Mouse (Mus musculus) Patski (cell line): ENCODE data around the gene Txndc16. TPM values are rescaled to one million over a fixed set of nuclear protein-coding genes. Genes with fewer than 3 reads are reported as not detected.

Experiments used
- ATAC-seq: fragments of 100-300 bp; one replicate; pipeline ENCODE4 v1.8.0; 2021
- CTCF ChIA-PET: fragments of 350-600 bp; sonication (Branson Sonifier 250); formaldehyde crosslinking; loops from one replicate; lab custom pipeline; 2022; ENCODE audit warnings: inconsistent platforms; lab: Charles Lee
- POLR2A ChIA-PET: fragments of 350-600 bp; sonication (Branson Sonifier 250); formaldehyde crosslinking; loops from one replicate; lab custom pipeline; 2022; ENCODE audit warnings: antibody characterized with exemption, inconsistent platforms; lab: Charles Lee
- DNase-seq: peaks from one replicate; pipeline ENCODE4 v3.0.0-alpha.2; 2011; ENCODE audit warnings: low read depth, low spot score
- H3K27me3 ChIP-seq: fragments of 371-371 bp; one replicate; pipeline ENCODE4 v1.5.1; 2021
- CTCF ChIP-seq: fragments of 100-300 bp; IDR thresholded peaks from one replicate; pipeline ENCODE4 v1.5.1; 2021
- in situ Hi-C: fragments of 300-500 bp; cut with MboI; formaldehyde crosslinking; loops from 3 replicates; pipeline ENCODE4 v1.11.1; 2018; ENCODE audit warnings: low pct_unique_long_range_greater_than_20kb, mixed read lengths
- polyA plus RNA-seq: library from polyadenylated mRNA; unstranded; gene quantifications from one replicate; pipeline ENCODE4 v1.2.3, GENCODE M21; 2021

The Txndc16 gene
- polyA plus RNA-seq, 1 experiment from 2014 or later, result 19.2 TPM

DNA sequence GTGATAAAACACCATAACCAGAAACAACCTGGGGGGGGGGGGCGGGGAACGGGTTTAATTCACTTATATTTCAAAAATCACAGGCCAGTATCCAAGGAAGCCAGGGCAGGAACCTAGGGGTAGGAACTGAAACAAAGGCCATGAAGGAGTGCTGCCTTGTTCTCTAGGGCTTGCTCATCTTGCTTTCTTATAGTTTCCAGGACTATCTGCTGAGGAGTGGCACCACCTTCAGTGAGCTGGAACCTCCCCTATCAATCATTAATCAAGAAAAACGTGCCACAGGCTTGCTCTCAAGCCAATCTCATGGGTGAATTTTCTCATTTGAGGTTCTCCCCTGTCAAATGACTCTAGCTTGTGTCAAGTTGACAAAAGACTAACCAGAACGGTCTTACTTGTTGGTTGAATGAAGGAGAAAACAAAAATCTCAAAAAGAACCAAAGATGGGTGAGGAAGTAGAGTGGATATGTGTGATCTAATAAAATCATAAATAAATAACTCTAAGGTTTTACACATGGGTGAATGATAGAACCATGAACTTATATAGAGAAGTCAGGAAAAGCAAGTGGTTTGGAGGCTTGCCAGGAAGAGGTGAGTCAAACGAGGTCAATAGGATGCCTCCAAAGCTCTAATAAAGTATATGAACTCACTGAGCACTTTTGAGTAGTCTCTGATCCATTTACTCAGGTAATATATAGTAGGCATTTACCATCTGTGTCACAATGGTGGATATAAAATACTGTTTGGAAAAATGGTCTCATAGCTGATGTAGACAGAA, 134.3 kb downstream of the Txndc16 start:
- H3K27me3 ChIP-seq, result no peaks in the 10 kb centered on the region
- ATAC-seq (no peak), DNase-seq (peak; percentile 35)
- ChIA-PET POLR2A (no interaction called here), CTCF (interaction anchor here (1.4 kb wide), 1 partner anchor 56 kb away, joined by 3 read pairs; no protein-coding TSS in a partner anchor)
- in situ Hi-C loops, result no loop called here
- no peak for TF ChIP-seq CTCF

DNA sequence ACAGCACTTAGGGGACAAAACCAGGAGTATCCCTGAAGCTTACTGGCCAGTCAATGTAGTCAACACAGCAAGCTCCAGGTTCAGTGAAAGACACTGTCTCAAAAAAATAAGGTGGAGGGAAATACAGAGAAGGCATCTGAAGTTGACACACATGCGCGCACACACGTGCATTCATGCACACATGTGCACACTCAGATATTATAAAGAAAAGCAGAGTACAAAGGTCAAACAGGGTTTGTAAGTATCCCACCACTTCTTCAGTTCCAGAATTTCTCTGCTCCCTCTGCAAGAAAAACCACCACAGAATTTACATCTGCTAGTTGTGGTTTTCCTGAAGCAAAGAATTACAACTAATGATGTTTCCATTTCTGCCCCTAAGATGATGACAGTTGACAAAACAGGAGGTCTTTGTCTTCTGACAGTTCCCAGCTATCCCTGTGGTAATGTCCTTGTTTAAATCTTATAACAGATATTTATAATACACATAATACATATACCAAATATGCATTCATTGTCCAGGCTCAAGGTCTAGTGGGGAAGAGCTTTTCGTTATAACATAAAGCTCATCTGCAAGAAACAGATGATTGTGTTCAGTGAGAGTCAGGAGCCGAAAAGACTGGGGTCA, 135.4 kb downstream of the Txndc16 start:
- in situ Hi-C loops, result no loop called here
- ChIA-PET POLR2A (no interaction called here), CTCF (interaction anchor here (1.2 to 2.1 kb wide), 3 partner anchors 12 to 103 kb away, joined by 5 to 8 read pairs (median 8); no protein-coding TSS in a partner anchor)
- DNase-seq (no peak), ATAC-seq (no peak)
- no peak for TF ChIP-seq CTCF
- no peaks in the 10 kb centered on the region for H3K27me3 ChIP-seq

DNA sequence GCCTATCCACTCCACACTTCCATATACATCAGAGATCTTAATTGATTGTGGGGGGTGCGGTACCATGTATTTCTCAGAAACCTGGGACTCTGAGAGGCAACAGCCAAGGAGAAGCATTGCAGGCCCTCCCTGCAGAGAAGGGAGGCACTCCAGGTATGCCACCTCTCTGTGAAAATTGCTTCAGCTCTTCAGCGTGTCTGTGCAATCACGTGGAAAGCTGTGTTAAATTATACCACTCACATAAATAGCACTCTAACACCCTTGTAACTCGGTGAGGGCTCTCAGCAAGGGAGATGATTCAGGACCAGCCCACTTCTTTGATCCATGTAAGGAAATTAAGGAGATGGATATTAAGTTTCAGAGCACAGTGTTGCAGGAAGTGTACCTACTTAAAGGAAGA, 136.6 kb downstream of the Txndc16 start:
- no peak for DNase-seq
- H3K27me3 ChIP-seq, result no peaks in the 10 kb centered on the region
- ChIA-PET CTCF (interaction anchor here (1.3 to 2.1 kb wide), 3 partner anchors 11 to 102 kb away, joined by 3 to 8 read pairs (median 8); no protein-coding TSS in a partner anchor), POLR2A (interaction anchor here (1.0 kb wide), 1 partner anchor 10 kb away, joined by 3 read pairs; no protein-coding TSS in a partner anchor)
- no peak for TF ChIP-seq CTCF
- in situ Hi-C loops, result no loop called here
- ATAC-seq, result peak; percentile 47

Other genes starting within 250 kb of the Txndc16 start
- gene Ptger2, start 232.1 kb downstream of the Txndc16 start, polyA plus RNA-seq, result 0.09 TPM
- 3.1 TPM for gene Gpr137c, start 611 bp downstream of the Txndc16 start, polyA plus RNA-seq
- 74.1 TPM for gene Ero1l, start 98.4 kb upstream of the Txndc16 start, polyA plus RNA-seq
- gene Psmc6, start 109.5 kb upstream of the Txndc16 start, polyA plus RNA-seq, result 175 TPM
- 18.6 TPM for gene Styx, start 130.8 kb upstream of the Txndc16 start, polyA plus RNA-seq
- gene Gnpnat1, start 184.6 kb upstream of the Txndc16 start, polyA plus RNA-seq, result 101 TPM